Mouse (Mus musculus): ENCODE results near the gene Zc3hc1.

GRCm38 (mm10) chr6:30439576-30439975 lies 48.7 kb upstream of the Zc3hc1 start:
- TF ChIP-seq POLR2A (IDR thresholded peaks at IDR 0.05; ENCODE audit: insufficient read depth, low read depth, low read length) = no peak
- TF ChIP-seq CTCF (IDR thresholded peaks at IDR 0.05; ENCODE audit: insufficient read depth, low read depth, low read length) = no peak

All from olfactory bulb, adult 2 months (tissue).